Comparison of ENCODE assay signal across 18 mouse cellular contexts in genomic region chr13:114151698-114152069, GRCm38 (mm10).
DNase-seq lines count a peak whose midpoint lies in the region.
"Had no signal": no experiment of that assay in that cellular context is flagged by ENCODE, and none has a peak within 500 bp of the region (broad histone marks: within the 10 kb centered on the region; RNA-seq: fewer than 3 reads in every experiment).

No protein-coding gene starts in this region.

- DNase-seq in heart, adult 11 months, result peak; percentile 86
- no peak for DNase-seq in heart, adult 9 months (ENCODE audit: low spot score in 2 of 2)
- DNase-seq in thymus, postnatal 10 days (ENCODE audit: low spot score in 2 of 2), result peak; percentile 15 to 22
- DNase-seq in thymus, adult 18-20 months, result no peak
- peak; percentile 45 for DNase-seq in thymus, postnatal 25 days
- no peak for DNase-seq in kidney, postnatal 10 days
- DNase-seq: adrenal gland, adult 2 months; adrenal gland, postnatal 36 days; cerebellum, adult 18-20 months; cerebellum, postnatal 10 days; gastrocnemius, postnatal 10 days; kidney, adult 9 months; kidney, postnatal 14 days; liver, embryonic 13.5 days; lung, adult 18-20 months; lung, postnatal 4 days; midbrain, embryonic 14.5 days; right cerebral cortex, postnatal 4 days had no signal

Comparison
In these comparisons a context has a peak if more than half of its experiments do, and no peak if none do; other contexts are left out.
1. DNase-seq: peak in heart, adult 11 months (single experiment), thymus, postnatal 10 days (2 of 2) and thymus, postnatal 25 days (single experiment); none in heart, adult 9 months (0 of 2), thymus, adult 18-20 months (0 of 2) and kidney, postnatal 10 days (single experiment).